In genomic region chr5:101836221-101836620, GRCm38 (mm10) we compare ENCODE assay signal across 16 mouse cellular contexts.
"Had no signal": no experiment of that assay in that cellular context is flagged by ENCODE, and none has a peak within 500 bp of the region (broad histone marks: within the 10 kb centered on the region; RNA-seq: fewer than 3 reads in every experiment).

No protein-coding gene starts in this region.

- H3K9ac ChIP-seq: liver, embryonic 13.5 days had no signal

- H3K27ac ChIP-seq: layer of hippocampus, adult 2 months; liver, embryonic 13.5 days; stomach, postnatal 0 days had no signal

- DNase-seq: kidney, adult 9 months; kidney, postnatal 14 days; kidney, postnatal 4 days; layer of hippocampus, adult 9-11 months; liver; liver, embryonic 13.5 days; lung, adult 2 months; lung, postnatal 14 days; lung, postnatal 4 days; midbrain, embryonic 14.5 days; thymus, adult 2 months; thymus, postnatal 14 days; thymus, postnatal 4 days had no signal

- H3K4me1 ChIP-seq: liver, embryonic 13.5 days had no signal

- H3K27me3 ChIP-seq: liver, embryonic 13.5 days had no signal

- H3K4me3 ChIP-seq: layer of hippocampus, adult 2 months; liver, embryonic 13.5 days had no signal

- H3K4me2 ChIP-seq: liver, embryonic 13.5 days; midbrain, embryonic 11.5 days had no signal

- H3K9me3 ChIP-seq: liver, embryonic 13.5 days had no signal
